Mouse (Mus musculus) c-Kit-positive CD71-positive TER-119-positive erythroid progenitor cells, embryonic 14.5 days (primary cell): ENCODE measurements around the gene Depdc5.

Experiments used
- DNase-seq: peaks from one replicate; pipeline ENCODE4 v3.0.0-alpha.2; 2013; ENCODE audit warnings: low spot score

Depdc5 gene

DNA sequence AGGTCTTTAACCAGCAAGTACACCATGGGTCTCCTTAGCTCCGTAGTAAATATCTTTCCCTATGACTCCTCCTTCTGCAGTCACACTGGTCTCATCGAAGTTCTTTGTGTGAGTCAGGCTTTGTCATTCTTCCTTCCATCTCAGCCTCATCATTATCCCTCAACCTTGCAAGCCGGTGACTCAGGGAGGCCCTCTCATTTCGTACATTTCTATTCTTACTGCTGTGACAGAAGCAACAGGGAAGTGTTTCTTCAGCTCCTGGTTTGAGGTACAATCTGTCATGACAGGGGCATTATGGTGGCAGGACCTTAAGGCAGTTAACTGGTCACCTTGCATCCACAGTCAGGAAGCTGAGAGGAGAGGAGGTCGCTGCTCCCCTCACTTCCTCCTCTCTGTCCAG is 139.3 kb downstream of the Depdc5 start:
- DNase-seq: no peak

DNA sequence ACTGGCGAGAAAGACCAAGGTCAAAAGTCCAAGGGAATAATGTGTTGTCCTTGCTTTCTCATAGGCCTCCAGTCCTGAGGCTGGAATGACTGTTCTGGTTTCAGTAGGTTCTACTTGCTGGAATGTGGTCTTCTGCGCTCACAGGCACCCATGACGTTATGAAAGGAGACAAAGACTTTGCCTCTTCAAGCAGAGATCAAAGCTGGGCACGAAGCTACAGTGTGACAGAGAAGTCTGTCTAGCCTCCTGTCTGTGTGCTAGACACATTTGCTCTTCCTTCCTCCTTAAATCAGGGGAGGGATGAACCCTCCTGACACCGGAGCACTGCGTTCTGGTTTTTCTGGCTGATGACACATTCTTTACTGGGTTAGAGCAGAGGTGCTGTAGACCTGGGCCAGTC is 140.0 kb downstream of the Depdc5 start:
- DNase-seq: no peak

DNA sequence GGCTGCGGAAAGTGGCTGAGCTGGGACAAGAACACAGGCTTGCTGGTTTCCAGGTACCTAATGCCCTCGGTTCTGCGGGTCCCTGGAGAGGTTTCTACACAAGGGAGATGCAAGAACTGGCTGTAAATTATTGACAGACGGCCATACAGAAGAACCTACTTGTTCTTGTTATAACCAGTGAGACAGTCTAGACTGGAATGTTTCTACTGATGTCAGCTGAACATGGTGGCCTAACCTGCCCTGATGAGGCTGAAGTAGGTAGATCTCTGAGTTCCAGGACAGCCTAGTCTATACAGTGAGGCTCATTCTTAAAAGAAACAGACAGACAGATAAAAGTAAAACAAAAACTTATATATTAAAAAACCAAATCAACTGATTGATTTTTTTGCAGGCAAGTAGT is 140.6 kb downstream of the Depdc5 start:
- no peak for DNase-seq

DNA sequence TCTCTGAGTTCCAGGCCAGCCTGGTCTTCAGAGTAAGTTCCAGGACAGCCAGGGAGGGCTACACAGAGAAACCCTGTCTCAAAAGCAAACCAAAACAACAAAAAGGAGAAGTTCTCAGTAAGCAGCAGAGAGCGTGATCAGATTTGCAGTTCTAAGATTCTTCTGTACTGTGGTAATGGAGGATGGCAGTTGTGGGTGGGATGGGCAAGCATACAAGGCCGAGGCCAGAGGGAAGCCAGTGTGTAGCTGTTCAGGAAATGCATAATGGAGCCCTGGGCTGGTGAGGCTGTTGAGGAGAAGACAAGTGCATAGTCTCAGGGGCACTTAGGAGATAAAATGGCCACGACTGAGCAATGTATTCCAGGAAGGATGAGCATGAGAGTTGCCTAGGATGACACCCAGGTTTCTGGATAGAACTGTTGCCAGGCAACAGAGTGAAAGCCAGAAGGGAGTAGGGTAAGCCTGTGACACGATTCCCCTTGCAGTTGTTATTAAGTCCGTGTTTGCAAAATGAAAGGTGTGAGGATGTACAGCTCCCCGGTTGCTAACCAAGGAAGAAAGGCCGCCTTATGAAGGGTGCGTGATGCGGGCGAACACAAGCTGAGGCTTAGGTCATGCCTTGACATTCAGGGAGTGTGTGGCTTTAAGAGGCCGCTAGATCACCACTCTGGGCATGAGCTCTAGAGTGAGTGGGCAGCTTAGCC is 142.1 kb downstream of the Depdc5 start:
- no peak for DNase-seq

DNA sequence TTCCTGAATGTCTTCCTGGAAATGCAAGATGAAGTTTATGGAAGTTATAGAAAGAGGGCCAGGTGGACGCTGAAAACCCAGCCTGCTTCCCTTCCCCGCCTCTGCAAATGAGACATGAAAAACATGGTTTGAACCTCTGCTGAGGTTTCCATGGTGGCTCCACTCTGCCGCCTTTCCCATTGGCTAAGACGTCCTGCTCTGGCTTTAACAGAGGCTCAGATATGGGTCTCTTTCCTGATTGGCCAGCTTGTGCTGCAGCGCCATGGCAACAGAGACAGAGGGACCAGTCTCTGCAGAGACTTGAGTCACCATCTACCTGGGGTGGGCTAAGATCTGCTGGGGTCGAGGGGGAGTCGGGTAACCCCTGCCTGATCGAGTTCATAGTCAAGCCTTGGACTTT is 143.2 kb downstream of the Depdc5 start:
- DNase-seq: no peak

GRCm38 (mm10) chr5:33007371-33007770 is 143.9 kb downstream of the Depdc5 start:
- DNase-seq: no peak

- no peak for DNase-seq
Observed at GRCm38 (mm10) chr5:33009301-33009700, 145.8 kb downstream of the Depdc5 start.

- no peak for DNase-seq
Observed at GRCm38 (mm10) chr5:33009818-33010812, 146.6 kb downstream of the Depdc5 start.

GRCm38 (mm10) chr5:33011132-33012106 is 147.9 kb downstream of the Depdc5 start:
- DNase-seq: no peak

GRCm38 (mm10) chr5:33014096-33014495 is 150.6 kb downstream of the Depdc5 start:
- DNase-seq: no peak

- DNase-seq: no peak
Observed at GRCm38 (mm10) chr5:33015579-33015978, 152.1 kb downstream of the Depdc5 start.

DNA sequence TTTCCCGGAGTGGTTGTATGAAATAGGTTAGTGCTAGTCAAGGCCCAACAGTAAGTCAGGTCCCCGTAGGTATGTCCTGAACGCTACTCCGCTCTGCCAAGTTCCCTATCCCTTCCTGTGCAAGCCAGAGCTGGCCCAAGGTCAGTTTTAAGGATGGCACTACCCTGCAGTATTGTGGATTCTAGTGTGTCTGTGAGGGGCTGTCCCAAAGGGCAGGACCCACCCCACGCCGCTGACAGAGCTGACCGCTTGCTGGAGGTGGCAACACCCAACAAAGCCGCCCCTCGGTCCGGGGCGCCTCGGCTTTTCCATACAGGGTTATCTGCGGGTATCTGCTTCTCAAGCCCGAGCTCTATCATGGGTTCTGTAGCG is 154.7 kb downstream of the Depdc5 start:
- DNase-seq: peak; percentile 42

DNA sequence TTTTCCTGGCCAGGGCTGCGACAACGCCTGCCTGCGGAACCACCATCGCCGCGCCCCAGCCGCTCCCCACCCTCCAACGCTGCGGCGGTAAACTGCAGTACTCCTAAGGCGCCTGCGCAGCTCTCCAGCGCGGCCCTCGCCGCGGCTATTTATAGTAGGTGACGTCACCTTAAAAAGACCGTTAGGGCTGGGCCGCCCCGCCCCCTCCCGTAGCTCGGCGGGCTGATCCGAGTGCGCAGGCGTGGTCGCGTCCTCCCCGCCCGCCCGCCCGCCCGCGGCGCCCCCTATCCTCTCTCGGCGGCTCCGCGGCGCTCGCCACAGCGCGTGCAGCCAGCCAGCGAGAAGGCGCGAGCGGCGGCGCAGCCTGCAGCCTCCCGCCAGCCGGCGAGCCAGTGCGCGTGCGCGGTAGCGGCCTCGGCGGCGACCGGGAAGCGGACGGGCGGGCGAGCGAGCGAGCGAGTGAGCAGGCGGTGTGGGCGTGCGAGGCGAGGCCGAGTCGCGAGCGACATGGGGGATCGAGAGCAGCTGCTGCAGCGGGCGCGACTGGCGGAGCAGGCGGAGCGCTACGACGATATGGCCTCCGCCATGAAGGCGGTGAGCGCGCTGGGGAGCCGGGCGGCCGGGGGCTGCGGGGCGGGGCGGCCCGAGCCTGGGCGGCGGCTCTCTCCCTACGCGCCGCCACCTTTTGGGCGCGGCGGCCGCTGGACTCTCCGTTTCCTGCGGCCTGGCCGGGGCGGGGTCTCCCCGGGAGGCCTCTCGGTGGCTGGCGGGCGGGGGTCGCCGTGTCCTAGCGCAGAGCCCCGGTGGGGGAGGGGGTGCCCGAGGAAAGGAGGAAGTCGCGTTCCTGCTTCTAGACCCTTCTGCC is 155.3 kb downstream of the Depdc5 start, which contains the start of gene Ywhah:
Gene Ywhah (plus strand): TSS at position 256 of the 865 bp plus-strand sequence.
- peak; percentile 97 for DNase-seq

DNA sequence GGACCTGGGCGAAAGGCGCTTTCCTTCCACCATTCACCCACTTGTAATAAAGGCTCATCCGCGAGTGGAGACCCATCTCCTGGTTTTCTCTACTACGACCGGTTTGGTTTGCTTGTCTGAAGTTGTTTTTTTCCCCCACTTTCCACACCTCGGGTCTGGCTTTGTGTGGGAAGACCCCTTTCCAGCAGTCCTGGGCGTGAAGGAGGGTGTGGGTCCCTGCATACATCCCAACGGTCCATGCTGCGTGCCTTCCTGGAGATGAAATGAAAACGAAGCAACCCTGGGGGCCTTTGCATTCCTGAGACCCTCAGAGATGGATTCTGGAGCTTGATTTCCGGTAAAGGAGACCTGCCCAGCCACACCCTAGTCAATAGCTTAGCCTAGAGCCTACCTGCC is 155.9 kb downstream of the Depdc5 start:
- no peak for DNase-seq

DNA sequence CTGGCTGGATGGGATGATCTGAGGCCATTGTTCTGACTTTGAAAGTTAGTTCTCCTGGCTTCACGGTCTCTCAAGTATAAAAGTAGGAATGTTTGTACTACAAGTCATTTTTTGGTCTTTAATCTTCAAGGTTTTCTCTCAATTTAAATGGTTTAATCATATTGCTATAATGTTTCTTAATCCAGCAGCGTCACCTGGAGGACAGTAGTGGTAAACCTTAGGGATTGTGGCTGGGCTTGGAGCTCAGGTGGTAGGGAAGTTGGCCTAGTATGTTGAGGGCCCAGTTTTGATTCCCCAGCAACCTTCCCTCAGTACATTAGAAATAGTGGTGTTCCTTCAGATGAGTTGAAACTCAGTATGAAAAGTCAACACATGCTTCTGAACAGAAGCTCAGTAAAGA is 158.1 kb downstream of the Depdc5 start:
- peak; percentile 42 for DNase-seq

DNA sequence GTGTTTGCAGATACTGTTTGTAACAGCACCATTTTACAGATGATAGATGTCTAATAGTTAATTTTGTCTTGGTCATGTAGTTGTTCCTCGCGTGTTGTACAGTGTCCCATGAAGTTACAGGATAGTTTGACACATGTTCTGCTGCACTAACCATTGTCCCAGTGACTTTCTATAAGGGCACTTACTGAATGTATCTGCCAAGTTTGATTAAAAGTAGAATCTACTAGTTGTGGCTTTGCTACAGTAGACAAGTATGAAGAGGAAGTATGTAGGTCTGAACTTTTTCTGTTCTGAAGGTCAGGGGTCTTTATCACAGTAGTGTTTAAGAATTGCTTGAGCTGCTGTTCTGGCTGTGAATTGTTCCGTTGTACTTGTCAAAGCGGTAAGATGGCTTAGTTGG is 159.8 kb downstream of the Depdc5 start:
- no peak for DNase-seq

GRCm38 (mm10) chr5:33024474-33024873 is 161.0 kb downstream of the Depdc5 start:
- no peak for DNase-seq

DNA sequence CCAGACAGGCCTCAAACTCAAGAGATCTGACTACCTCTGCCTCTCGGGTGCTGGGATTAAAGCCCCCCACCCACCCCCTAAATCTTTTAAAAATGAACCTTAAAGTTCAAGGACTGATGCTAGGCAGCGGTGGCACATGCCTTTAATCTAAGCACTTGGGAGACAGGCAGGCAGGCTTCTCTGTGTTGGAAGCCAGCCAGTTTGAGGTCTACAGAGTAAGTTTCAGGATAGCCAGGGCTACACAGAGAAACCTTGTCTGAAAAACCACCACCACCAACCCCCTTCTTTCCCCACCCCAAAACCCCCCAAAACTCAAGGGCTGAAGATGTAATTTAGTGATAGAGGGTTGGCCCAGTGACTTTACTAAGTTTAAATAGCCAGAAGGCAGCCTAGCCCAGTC is 165.2 kb downstream of the Depdc5 start:
- no peak for DNase-seq

DNA sequence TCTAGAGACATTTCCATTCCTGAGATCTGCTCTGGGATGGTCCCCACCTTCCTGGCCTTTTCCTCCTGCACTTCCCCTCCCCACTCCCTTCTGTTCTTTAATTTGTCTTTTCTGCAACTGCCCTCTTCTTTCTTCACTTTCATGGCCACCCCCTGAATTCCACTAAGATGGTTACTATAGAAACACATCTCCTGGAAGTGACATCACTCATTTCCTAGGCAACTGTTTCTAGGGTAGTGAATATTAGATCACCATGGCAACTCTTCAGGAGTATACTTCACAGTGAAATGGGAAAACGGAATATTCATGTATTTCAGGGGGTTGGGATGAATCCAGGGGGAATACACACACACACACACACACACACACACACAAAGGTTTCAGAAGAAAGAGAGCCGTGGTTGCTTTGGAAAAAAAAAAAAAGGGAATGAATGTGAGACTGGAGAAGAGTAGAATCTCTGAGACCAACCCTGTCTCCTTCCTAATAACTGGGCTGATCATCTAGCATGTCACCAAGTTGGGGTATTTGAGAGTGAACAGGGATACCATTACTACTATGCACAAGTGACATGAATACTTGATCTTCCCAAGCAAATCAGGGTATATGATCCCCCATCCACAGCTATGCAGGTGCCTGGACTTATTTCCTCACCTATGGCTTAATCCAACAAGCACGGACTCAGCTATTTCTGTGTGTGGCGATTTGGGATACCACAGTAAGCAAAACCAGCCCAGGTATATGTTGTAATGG is 167.1 kb downstream of the Depdc5 start:
- DNase-seq: no peak
